Mouse (Mus musculus): ENCODE measurements at regions not wholly inside any gene's neighbourhood (a gene's known extent, or its start where the extent isn't known, plus 50 kb on each side); places are given as distances from the start of the nearest gene placed in this dataset.

DNA sequence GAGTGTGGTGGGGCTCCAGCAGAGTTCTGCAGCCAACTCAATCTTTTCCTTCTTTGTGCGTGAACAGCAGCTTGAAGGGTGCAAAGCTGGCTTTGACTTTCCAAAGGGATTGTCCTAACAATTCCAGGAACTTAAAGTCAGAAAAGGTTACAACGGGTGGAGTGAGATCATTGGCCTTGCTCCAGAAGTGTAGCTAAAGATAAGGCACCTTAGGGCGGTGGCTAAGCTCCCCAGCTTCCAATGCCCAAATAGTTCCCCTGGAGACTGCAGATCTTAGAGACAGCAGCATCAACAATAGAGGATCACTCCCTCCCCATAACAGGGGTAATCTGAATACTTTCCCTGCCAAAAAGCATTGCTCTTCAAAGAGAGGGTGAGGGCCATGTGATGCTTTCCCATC lies 62.3 kb upstream of the Cd93 start:
- no peak for ATAC-seq (ENCODE audit: insufficient read depth, low FRiP score)
- Histone ChIP-seq H3K4me3 (replicated peaks; ENCODE audit: low read length) (no peak overlapping the region), H3K4me2 (ENCODE audit: low read depth, low read length) (no peak overlapping the region), H3K27ac (ENCODE audit: low read length) (no peak overlapping the region), H3K4me1 (ENCODE audit: control insufficient read depth, insufficient read depth, low read length) (0 out of 2 replicates have a peak, but pooled peaks cover 2% of the 10 kb centered on the region), H3K27me3 (ENCODE audit: control insufficient read depth, insufficient read depth, low read length) (no peaks in the 10 kb centered on the region), H3K9me3 (replicated peaks; ENCODE audit: control insufficient read depth, low read length) (no peaks in the 10 kb centered on the region), H3K9ac (ENCODE audit: low read length) (no peak overlapping the region), H3K36me3 (ENCODE audit: control insufficient read depth, insufficient read depth, low read length) (no peaks in the 10 kb centered on the region)
- 60% methylated on average over 3 of the region's 3 CpGs for WGBS

DNA sequence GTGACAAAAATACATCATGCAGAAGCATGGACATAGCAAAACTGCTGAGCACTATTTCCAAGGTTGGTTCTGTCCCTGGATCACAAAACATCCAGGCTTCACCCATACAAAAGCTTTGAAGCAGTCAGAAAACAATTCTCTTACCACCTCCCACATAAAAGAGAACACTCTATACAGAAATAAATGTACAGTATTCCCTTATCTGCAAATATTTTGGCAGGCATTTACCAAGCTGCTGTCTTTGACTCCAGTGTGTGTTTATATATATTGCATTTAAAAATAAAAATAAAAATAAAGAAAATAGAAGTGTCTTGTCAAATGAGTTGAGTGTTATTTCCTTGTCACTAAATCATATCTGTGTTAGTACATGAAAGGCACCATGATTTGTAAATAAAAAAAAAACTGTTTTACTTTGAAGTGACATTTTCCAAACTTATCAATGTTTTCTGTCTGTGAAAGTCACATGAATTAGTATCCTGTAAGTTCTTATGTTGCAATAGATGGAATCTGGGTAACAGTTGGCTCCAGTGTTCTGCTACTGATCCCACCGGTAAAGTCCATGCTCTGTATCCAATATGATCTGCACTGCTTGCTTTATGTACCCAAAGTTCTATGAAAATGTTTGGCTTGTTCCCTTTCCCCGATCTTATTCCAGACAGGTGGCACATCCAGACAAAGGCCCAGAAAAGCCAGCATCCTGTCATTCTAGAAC lies 59.9 kb upstream of the Cd93 start:
- no peak overlapping the region for H3K4me3 ChIP-seq (replicated peaks; ENCODE audit: low read length)
- WGBS = 86% methylated on average over 2 of the region's 2 CpGs
- no peak overlapping the region for H3K9ac ChIP-seq (ENCODE audit: low read length)
- H3K27me3 ChIP-seq (ENCODE audit: control insufficient read depth, insufficient read depth, low read length) = no peaks in the 10 kb centered on the region
- no peaks in the 10 kb centered on the region for H3K4me1 ChIP-seq (ENCODE audit: control insufficient read depth, insufficient read depth, low read length)
- H3K4me2 ChIP-seq (ENCODE audit: low read depth, low read length) = no peak overlapping the region
- no peak for ATAC-seq (ENCODE audit: insufficient read depth, low FRiP score)
- no peaks in the 10 kb centered on the region for H3K36me3 ChIP-seq (ENCODE audit: control insufficient read depth, insufficient read depth, low read length)
- no peaks in the 10 kb centered on the region for H3K9me3 ChIP-seq (replicated peaks; ENCODE audit: control insufficient read depth, low read length)
- no peak overlapping the region for H3K27ac ChIP-seq (ENCODE audit: low read length)

DNA sequence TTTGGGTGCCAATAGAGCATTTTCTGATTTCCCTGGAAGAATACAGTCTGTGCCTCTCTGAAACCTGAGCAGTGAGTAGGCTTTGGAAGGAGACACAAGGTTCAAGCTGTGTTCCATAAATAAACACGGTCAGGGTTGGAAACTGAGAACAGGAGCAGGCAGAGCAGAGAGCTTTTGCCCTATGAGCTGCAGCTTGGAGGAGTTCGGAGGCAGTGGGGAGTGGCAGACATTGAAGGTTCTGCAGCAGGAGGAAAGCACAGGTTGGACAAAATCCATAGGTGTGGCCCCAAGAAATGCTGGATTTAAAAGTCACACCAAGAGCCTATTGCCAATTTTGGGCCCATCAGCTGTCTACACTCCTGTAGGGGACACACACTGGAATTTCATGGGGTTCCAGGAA lies 59.0 kb upstream of the Cd93 start:
- no peak overlapping the region for H3K4me2 ChIP-seq (ENCODE audit: low read depth, low read length)
- 56% methylated on average over 2 of the region's 2 CpGs for WGBS
- no peak overlapping the region for H3K27ac ChIP-seq (ENCODE audit: low read length)
- no peak overlapping the region for H3K9ac ChIP-seq (ENCODE audit: low read length)
- H3K4me1 ChIP-seq (ENCODE audit: control insufficient read depth, insufficient read depth, low read length) = 0 out of 2 replicates have a peak, but pooled peaks cover 3% of the 10 kb centered on the region
- H3K36me3 ChIP-seq (ENCODE audit: control insufficient read depth, insufficient read depth, low read length) = no peaks in the 10 kb centered on the region
- no peak overlapping the region for H3K4me3 ChIP-seq (replicated peaks; ENCODE audit: low read length)
- no peak for ATAC-seq (ENCODE audit: insufficient read depth, low FRiP score)
- no peaks in the 10 kb centered on the region for H3K27me3 ChIP-seq (ENCODE audit: control insufficient read depth, insufficient read depth, low read length)
- H3K9me3 ChIP-seq (replicated peaks; ENCODE audit: control insufficient read depth, low read length) = no peaks in the 10 kb centered on the region

DNA sequence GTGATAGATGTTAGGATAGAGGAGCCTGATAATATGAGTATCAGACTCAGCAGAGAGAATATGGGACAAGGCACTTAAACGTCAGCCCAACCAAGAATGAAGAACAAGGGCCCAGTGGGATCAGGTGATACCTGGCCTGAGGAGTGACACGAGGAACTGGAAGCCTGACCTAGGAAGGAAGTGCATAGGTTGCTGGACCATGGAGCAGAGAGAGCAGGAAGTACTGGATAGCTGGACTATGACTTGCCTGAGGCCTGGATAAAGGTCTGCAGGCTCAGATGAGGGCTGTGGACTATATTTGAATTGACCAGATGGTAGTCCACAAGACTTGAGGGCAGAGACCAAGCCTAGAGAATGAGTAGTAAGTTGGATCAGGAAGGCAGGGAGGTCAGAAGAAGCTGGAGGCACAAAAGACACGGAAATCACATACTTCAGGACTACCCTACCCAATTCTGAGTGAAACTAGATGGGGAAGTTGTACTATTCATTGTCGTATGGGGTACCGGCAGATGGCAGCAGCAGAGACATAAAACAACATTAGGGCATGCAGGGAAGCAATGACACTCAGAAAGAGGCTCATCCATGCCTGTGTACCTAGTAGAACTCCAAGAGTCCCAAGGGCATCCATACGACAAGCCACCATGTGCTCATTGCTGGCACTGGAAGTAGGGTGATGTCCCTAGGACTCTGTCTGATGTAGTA lies 57.0 kb upstream of the Cd93 start:
- no peak overlapping the region for H3K9ac ChIP-seq (ENCODE audit: low read length)
- 0 out of 2 replicates have a peak, but pooled peaks cover 3% of the 10 kb centered on the region for H3K4me1 ChIP-seq (ENCODE audit: control insufficient read depth, insufficient read depth, low read length)
- H3K9me3 ChIP-seq (replicated peaks; ENCODE audit: control insufficient read depth, low read length) = no peaks in the 10 kb centered on the region
- H3K36me3 ChIP-seq (ENCODE audit: control insufficient read depth, insufficient read depth, low read length) = no peaks in the 10 kb centered on the region
- H3K27ac ChIP-seq (ENCODE audit: low read length) = no peak overlapping the region
- H3K27me3 ChIP-seq (ENCODE audit: control insufficient read depth, insufficient read depth, low read length) = no peaks in the 10 kb centered on the region
- ATAC-seq (ENCODE audit: insufficient read depth, low FRiP score) = no peak
- WGBS = 86% methylated on average over 6 of the region's 6 CpGs
- H3K4me3 ChIP-seq (replicated peaks; ENCODE audit: low read length) = no peak overlapping the region
- no peak overlapping the region for H3K4me2 ChIP-seq (ENCODE audit: low read depth, low read length)

DNA sequence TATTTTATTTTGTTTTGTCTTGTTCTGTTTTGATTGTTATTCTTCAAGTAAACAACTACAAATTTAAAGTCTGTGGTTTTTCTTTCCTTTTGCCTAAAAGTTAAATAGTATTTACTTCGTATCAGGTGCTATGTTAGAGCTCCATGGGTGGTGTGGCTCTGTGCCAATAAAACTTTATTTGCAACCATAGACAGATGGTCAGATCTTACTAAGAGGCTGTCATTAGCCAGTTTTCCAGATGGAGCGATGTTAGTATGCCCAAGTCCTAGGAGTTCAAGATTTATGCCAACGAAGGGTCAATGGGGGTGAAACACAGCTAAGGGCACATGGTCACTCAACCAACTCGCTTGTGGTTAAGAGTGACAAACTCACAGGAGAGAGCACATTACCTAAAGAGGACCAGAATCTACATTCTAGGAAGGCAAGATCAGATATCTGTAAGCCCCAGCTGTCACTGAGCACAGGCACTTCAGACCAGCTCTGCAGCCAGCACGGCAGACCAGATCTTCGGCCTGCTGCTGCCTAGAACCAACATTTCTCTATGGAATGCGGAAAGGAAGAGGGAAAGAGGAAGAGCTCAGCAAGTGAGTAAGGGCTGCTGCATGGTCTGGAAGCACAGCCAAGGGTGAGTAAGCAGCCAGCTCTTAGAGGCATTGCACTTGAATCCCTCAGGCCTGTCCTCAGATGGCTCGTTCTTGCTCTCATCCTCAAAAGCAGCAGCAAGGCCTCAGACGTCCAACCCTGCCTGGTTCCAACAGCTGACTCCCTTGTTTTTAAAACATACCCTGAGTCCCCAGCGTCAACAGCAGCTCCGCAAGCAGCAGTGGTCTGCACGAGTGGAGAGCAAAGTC lies 54.3 kb upstream of the Cd93 start:
- 0 out of 2 replicates have a peak, but pooled peaks cover 3% of the 10 kb centered on the region for H3K4me1 ChIP-seq (ENCODE audit: control insufficient read depth, insufficient read depth, low read length)
- H3K4me3 ChIP-seq (replicated peaks; ENCODE audit: low read length) = no peak overlapping the region
- H3K36me3 ChIP-seq (ENCODE audit: control insufficient read depth, insufficient read depth, low read length) = no peaks in the 10 kb centered on the region
- no peak overlapping the region for H3K4me2 ChIP-seq (ENCODE audit: low read depth, low read length)
- ATAC-seq (ENCODE audit: insufficient read depth, low FRiP score) = no peak
- no peak overlapping the region for H3K27ac ChIP-seq (ENCODE audit: low read length)
- no peak overlapping the region for H3K9ac ChIP-seq (ENCODE audit: low read length)
- no peaks in the 10 kb centered on the region for H3K27me3 ChIP-seq (ENCODE audit: control insufficient read depth, insufficient read depth, low read length)
- WGBS = 71% methylated on average over 12 of the region's 12 CpGs
- H3K9me3 ChIP-seq (replicated peaks; ENCODE audit: control insufficient read depth, low read length) = no peaks in the 10 kb centered on the region

DNA sequence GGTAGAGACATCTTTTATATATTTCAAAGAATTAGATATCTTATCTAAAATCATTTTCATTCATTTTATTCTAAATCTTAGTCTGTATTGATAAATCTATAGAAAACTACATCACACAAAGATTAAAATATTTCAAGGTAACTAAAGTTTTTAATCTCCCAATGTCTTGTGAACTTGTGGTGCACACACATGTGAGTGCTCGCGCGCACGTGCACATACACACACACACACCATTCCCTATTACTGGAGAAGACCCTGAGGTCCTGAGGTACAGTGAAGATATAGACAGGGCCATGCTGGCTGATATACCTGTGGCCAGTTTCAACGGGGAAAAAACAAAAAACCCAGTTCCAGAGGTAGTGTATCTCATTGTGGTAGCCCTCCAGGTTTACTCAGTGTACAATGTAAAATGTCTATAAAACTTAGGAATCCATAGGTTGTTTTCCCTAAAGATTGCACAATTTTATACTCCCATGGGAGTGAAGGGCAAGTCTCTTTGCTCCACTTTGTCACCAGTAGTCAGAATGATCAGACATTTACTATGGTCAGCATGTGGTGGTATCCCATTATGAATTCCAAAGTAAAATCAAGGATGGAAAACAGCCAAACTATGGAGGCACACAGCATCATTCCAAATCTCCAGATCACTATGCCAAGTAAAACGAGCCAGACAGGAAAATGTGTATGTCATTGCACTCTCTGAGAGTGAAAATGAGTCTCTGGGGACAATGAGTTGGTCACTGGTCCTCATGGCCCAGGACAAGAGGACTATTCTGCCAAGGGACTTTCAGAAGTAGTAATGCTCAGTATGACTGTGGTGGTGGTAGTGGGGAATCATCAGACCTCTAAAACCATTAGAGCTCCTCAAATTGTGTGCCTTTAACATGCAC lies 53.0 kb upstream of the Cd93 start:
- Histone ChIP-seq H3K4me3 (replicated peaks; ENCODE audit: low read length) (no peak overlapping the region), H3K9ac (ENCODE audit: low read length) (no peak overlapping the region), H3K27me3 (ENCODE audit: control insufficient read depth, insufficient read depth, low read length) (no peaks in the 10 kb centered on the region), H3K36me3 (ENCODE audit: control insufficient read depth, insufficient read depth, low read length) (no peaks in the 10 kb centered on the region), H3K27ac (ENCODE audit: low read length) (no peak overlapping the region), H3K9me3 (replicated peaks; ENCODE audit: control insufficient read depth, low read length) (no peaks in the 10 kb centered on the region), H3K4me1 (ENCODE audit: control insufficient read depth, insufficient read depth, low read length) (0 out of 2 replicates have a peak, but pooled peaks cover 3% of the 10 kb centered on the region), H3K4me2 (ENCODE audit: low read depth, low read length) (no peak overlapping the region)
- 87% methylated on average over 6 of the region's 6 CpGs for WGBS
- no peak for ATAC-seq (ENCODE audit: insufficient read depth, low FRiP score)

DNA sequence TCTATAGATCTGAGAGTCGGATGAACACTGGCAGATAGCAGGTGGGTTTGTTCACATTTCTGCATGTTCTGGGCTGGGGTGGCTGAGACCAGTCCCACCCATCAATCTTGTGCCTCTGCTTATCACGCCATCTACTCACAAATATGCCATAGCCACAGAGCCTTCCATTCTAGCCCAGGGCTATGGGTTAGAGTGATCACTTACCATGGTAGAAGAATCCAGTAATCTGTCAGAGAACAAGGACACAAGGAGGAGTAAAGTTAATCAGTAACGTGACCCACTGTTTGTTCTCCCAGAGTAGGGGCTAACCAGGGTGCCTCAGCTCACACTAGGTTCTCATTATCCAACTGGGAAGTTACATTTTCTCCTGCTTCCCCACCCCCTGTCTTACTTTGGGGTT lies 52.1 kb upstream of the Cd93 start:
- Histone ChIP-seq H3K4me3 (replicated peaks; ENCODE audit: low read length) (no peak overlapping the region), H3K36me3 (ENCODE audit: control insufficient read depth, insufficient read depth, low read length) (no peaks in the 10 kb centered on the region), H3K4me1 (ENCODE audit: control insufficient read depth, insufficient read depth, low read length) (0 out of 2 replicates have a peak, but pooled peaks cover 3% of the 10 kb centered on the region), H3K9me3 (replicated peaks; ENCODE audit: control insufficient read depth, low read length) (no peaks in the 10 kb centered on the region), H3K9ac (ENCODE audit: low read length) (no peak overlapping the region), H3K27me3 (ENCODE audit: control insufficient read depth, insufficient read depth, low read length) (no peaks in the 10 kb centered on the region), H3K27ac (ENCODE audit: low read length) (no peak overlapping the region), H3K4me2 (ENCODE audit: low read depth, low read length) (no peak overlapping the region)
- 52% methylated on average over 3 of the region's 3 CpGs for WGBS
- ATAC-seq (ENCODE audit: insufficient read depth, low FRiP score) = peak; percentile 66; the same call in 1 of the 2 replicates

DNA sequence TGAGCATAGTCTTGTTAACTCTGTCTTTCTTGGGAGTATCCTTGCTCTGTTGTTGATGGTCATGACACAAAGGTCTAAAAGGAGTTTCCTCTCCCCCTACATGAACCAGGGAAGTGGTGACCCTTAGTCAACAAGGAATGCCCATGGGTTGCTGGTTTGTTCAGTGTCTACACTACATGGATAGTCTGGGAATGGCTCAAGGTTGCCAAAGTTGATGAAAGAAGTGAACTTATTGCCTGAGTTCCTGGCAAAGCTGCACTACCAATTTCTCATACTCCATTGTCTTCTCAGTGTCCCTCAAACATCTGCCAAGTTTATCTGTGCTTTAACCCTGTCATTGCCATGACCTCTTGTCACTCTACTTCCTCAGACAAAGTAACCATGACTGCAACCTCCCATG lies 49.9 kb upstream of the Cd93 start:
- no peak for ATAC-seq (ENCODE audit: insufficient read depth, low FRiP score)
- H3K27ac ChIP-seq (ENCODE audit: low read length) = no peak overlapping the region
- H3K27me3 ChIP-seq (ENCODE audit: control insufficient read depth, insufficient read depth, low read length) = no peaks in the 10 kb centered on the region
- H3K4me3 ChIP-seq (replicated peaks; ENCODE audit: low read length) = no peak overlapping the region
- H3K9me3 ChIP-seq (replicated peaks; ENCODE audit: control insufficient read depth, low read length) = no peaks in the 10 kb centered on the region
- 0 out of 2 replicates have a peak, but pooled peaks cover 3% of the 10 kb centered on the region for H3K4me1 ChIP-seq (ENCODE audit: control insufficient read depth, insufficient read depth, low read length)
- H3K36me3 ChIP-seq (ENCODE audit: control insufficient read depth, insufficient read depth, low read length) = no peaks in the 10 kb centered on the region
- no peak overlapping the region for H3K9ac ChIP-seq (ENCODE audit: low read length)
- no peak overlapping the region for H3K4me2 ChIP-seq (ENCODE audit: low read depth, low read length)

All from stomach, embryonic 16.5 days (tissue).